Mouse (Mus musculus) adrenal gland, postnatal 25 days (tissue): ENCODE results near the gene E130311K13Rik. TPM values are rescaled to one million over a fixed set of nuclear protein-coding genes. Genes with fewer than 3 reads are reported as not detected.

Source experiments
- DNase-seq: peaks from one replicate; pipeline ENCODE4 v3.0.0; 2021; ENCODE audit warnings: mixed read lengths
- total RNA-seq: library from RNA; stranded (reverse); gene quantifications from 2 replicates; pipeline ENCODE4 v1.2.3, GENCODE M21; 2021

E130311K13Rik gene
- total RNA-seq, 1 experiment from 2014 or later: 17.4 TPM

GRCm38 (mm10) chr3:63895786-63896185 lies 33.5 kb downstream of the E130311K13Rik start:
- DNase-seq: no peak

GRCm38 (mm10) chr3:63893677-63894076 lies 35.6 kb downstream of the E130311K13Rik start:
- no peak for DNase-seq

DNA sequence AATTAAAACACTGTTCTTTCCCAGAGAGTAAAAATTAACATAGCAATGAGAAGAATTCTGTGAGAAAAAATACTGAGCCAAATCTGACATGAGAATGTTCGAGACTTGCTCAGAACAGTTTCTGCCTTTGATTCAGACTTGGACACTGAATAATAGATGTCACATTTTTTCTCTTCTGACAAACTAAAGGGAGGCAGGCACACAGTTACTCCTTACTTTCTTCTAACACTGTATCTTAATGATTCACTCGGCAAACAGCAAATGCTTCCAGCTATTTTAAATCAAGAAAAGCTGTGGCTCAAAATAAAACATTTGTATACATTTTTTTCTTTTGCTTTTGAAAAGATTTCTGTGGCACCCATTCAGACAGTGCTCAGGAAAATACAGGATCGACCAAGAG lies 37.1 kb downstream of the E130311K13Rik start:
- no peak for DNase-seq

GRCm38 (mm10) chr3:63881065-63881464 lies 48.2 kb downstream of the E130311K13Rik start:
- DNase-seq: no peak

GRCm38 (mm10) chr3:63878995-63879666 lies 50.1 kb downstream of the E130311K13Rik start:
- DNase-seq: no peak

- no peak for DNase-seq
Measured at GRCm38 (mm10) chr3:63872818-63873217, 56.5 kb downstream of the E130311K13Rik start.

DNA sequence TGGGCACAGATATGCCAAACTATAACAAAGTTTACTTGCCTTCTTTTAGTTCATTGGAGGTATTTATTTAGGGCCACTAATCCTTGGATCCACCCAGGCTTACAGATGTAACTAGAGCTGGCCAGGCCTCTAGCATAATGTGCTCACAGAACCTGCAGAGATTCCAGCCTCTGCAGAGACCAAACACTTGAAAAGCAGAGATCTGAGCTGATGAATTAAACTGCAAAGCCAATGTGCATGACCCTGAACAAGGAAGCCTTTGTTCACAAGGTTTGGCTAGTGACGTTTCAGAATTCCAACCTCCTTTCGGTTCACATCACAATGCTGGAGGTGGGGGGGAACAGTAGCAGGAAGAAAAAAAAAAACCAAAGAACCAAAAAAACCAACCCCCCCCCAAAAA lies 58.0 kb downstream of the E130311K13Rik start:
- DNase-seq: no peak

GRCm38 (mm10) chr3:63868285-63868684 lies 61.0 kb downstream of the E130311K13Rik start:
- DNase-seq: peak; percentile 8

- DNase-seq: no peak
Measured at GRCm38 (mm10) chr3:63865069-63865468, 64.2 kb downstream of the E130311K13Rik start.

Other genes starting within 250 kb of the E130311K13Rik start
- not detected in 2 replicates for gene Plch1, start 30.0 kb downstream of the E130311K13Rik start, total RNA-seq
- 32.9 and 36.9 TPM in 2 replicates for gene Slc33a1, start 35.3 kb upstream of the E130311K13Rik start, total RNA-seq
- 20.9 and 24.4 TPM in 2 replicates for gene Gmps, start 46.6 kb upstream of the E130311K13Rik start, total RNA-seq
- 0.18 and 0.24 TPM in 2 replicates for gene Vmn2r1, start 152.1 kb upstream of the E130311K13Rik start, total RNA-seq
- gene Vmn2r2, start 212.5 kb upstream of the E130311K13Rik start, total RNA-seq: not detected in 2 replicates